Mouse (Mus musculus): ENCODE measurements around the gene Dohh.

Dohh gene

GRCm38 (mm10) chr10:81430831-81431525, 46.8 kb downstream of the Dohh start:
- DNase-seq (ENCODE audit: low spot score) = peak; percentile 10

DNA sequence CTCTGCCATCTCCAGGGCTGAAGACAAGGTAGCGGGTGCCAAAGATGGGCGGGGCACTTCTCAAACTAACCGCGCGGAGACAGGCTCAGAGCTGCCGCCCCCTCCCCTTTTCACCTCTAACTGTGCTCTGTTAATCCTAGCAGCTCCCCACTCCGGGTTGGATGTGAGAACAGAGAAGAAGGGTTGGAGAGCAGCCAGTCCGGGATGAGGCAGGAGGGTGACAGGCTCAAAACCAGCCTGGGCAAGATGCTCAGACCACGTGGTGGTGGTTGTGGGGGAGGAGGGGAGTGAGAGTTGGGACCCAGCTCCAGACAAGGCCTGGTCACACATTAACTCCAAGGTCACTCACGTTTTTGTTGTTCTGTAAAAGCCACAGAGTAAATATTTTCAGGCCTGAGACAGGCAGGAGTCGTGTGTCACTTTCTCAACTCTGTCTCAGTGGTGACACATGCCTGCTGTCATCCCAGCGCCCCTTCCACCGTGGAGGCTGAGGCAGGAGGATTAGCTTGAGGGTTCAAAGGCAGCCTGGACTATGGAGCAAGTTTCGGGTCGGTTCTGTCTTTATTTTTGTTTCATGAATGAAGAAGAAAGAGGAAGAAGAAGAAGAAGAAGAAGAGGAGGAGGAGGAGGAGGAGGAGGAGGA, 47.4 kb downstream of the Dohh start:
- peak; percentile 14 for DNase-seq (ENCODE audit: low spot score)

- peak; percentile 9 for DNase-seq (ENCODE audit: low spot score)
Measured at GRCm38 (mm10) chr10:81432169-81432867, 48.1 kb downstream of the Dohh start.

DNA sequence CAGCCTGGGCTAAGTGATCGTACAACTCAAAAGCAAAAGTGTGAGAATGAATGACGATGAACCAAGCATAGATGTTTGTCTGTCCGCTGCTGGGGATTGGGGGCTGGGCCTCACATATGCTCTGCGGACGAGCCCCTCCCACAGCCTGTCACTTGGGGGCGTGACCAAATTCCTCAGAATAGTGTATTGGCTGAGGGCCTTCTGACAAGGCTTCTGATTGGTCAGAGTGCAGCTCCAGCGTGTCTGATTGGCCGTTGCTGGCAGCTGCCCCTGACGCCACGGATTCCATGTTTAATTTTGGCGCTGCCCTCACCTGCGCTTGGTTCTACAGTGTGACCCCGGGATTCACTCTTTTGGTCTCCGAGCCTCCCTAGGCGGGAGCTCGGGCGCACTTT, 48.6 kb downstream of the Dohh start:
- DNase-seq (ENCODE audit: low spot score) = peak; percentile 69

DNA sequence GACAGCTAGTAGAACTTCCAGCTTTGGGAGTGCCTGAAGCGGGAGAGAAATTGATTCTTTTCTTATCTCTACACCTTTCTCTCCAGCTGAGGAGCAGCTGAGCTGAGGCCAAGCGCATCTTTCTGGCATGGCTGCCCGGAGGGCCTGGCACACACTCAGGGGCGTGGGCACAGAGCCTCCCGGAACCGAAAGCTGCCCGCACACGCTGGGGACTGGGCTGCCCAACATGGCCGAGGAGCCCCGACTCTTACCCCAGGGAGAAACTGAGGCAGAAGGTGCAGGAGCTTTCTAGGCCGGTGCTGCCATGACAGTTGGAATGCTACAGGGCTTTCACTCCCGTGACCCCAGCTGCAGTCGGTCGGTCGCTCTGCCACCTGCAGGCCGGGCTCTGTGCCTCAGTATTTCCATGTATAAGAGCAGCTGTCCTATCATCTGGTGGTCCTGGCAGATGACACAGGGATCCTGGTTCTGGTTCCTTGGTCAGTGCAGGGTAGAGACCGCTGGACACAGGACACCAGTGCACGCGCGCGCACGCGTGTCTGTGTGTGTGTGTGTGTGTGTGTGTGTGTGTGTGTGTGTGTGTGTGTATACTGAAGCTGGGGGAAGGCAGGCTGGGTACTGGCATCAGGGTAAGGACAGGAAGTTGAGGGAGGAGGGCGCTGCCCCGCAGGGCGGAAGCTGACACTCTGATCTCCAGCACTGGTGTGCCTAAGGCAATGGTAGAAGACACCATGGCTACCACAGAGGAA, 49.5 kb downstream of the Dohh start:
- DNase-seq (ENCODE audit: low spot score) = peak; percentile 8

DNA sequence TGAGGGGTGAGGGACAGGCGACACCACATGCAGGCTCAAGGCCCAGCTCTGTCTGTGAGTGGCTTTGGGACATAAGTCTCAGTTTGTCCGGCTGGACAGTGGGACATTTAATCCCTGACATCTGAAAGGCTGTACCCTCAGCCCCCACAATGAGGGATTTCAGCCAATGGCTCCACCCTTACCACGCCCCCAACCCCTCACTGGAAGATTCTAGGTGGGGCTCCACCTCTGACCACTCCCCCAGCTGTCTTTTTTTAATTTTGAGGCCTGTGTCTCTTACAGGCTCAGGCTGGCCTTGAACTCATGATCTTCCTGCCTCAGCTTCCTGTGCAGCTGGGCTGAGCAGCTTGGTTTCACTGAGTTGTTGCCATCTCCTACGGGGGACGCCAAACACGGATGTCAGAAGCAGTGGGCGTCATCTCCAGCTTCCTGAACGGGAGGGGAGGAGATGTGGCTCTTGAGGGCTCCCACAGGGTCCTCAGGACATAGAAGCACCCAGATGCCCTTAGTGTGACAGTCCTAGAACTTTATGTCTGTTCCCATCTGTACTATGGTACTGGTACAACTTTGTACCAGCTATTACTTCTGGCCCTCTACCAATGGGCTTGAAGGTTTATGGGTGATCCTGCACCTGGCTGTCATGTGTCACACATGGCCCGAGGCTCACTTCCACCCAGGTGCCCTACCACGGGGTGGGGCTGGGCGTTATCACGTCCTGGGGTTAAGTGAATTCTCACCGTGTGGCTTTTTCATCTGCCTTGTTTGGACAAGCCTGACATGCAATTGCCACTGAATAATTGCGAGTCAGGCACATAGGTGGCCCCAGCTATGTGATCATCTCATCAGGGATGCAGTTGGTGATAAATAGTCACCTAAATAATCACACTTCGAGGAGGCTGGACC, 50.4 kb downstream of the Dohh start:
- no peak for DNase-seq (ENCODE audit: low spot score)

DNA sequence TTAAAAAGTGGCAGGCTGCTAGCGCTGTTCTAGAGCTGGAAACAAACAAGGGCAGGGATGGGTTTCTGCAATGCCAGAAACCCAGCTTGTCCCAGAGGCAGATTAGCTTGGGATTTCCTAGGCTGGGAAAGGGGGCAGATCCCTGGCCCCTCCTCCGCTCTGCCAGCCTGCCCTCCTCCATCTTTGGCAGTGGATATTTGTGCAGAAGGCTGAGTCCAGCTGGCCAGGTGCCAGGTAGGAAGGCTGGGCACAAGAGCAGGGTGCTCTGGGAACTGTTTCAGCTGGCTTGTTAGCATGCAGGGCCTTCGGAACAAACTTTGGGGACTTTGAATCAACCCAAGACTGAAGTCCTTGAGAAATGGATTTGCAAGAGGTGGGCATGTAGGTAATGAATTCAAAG, 51.2 kb downstream of the Dohh start:
- no peak for DNase-seq (ENCODE audit: low spot score)

All from urinary bladder, postnatal 10 days (tissue).